Mouse (Mus musculus): Measurements from ENCODE around the gene Maml3. TPM values are rescaled to one million over a fixed set of nuclear protein-coding genes. Genes with fewer than 3 reads are reported as not detected.

The Maml3 gene
- total RNA-seq, 2 experiments from 2014 or later = 8.7 to 9.8 TPM

DNA sequence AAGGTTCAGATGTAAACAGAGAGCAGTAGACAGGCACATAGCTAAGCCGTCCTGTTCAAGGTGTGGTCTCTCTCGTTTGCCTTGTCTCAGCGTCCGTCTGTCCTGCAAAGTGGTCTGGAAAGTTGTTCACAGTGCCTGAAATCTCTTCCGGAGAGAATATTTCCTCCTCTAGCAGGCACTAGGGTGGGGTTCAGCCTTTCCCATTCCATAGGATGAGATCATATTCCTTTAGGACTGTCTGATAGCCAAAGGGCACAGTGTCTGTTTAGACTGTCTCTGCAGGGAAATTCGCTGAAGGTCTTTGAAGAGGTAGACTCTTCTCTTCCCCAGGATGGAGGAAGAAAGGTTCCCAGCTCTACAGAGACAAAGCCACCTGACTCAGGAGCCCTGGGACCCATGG, 255.4 kb downstream of the Maml3 start:
- TF ChIP-seq CTCF (conservative IDR thresholded peaks at IDR 0.05) = no peak

DNA sequence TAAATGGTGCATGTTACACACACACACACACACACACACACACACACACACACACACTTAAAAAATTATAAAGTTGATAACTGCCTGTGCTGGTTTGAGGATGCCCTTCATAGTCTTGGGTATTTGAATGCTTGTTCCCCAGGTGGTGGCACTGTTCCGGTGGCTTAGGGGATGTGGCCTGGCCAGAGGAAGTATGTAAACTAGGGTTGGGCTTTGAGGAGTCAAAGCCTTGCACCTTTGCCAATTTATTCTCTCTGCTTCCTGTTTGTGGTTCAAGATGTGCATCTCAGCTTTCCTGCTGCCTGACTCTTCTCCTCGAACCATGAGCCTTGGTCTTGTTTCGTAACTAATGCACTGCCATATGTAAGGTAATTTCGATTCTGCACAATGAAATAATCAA, 257.6 kb downstream of the Maml3 start:
- H3K27ac ChIP-seq = no peak overlapping the region
- no peak overlapping the region for H3K4me3 ChIP-seq
- DNase-seq (ENCODE audit: low spot score in 2 of 2) = no peak
- no peak for TF ChIP-seq CTCF (conservative IDR thresholded peaks at IDR 0.05)

More for the DNA sequence above, 255.4 kb downstream of the Maml3 start:
- no peak for DNase-seq (ENCODE audit: low spot score in 2 of 2)
- Histone ChIP-seq H3K4me3 (no peak overlapping the region), H3K27ac (no peak overlapping the region)

GRCm38 (mm10) chr3:51844255-51844654, 260.6 kb downstream of the Maml3 start:
- no peak overlapping the region for H3K4me3 ChIP-seq
- no peak for DNase-seq (ENCODE audit: low spot score in 2 of 2)
- no peak for TF ChIP-seq CTCF (conservative IDR thresholded peaks at IDR 0.05)
- H3K27ac ChIP-seq = no peak overlapping the region

DNA sequence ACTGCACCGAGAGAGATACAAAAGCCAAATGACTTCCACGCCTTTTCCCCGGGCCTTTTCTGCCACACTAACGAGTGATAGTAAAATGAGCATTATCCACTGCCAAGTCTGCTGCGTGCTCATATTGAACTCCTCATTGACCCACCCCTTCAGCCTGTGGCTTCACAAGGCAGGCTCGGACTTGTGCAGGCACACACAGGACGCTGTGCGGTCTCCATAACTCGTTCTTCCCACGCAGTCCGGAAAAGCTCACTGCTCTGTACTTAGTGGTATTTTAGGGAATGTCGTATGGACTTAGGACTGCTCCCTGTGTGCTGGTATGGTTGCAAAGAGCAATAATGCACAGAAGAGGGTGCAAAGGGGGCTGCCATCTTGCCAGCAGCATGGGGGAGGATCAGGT, 262.7 kb downstream of the Maml3 start:
- no peak for DNase-seq (ENCODE audit: low spot score in 2 of 2)
- Histone ChIP-seq H3K27ac (no peak overlapping the region), H3K4me3 (no peak overlapping the region)
- TF ChIP-seq CTCF (conservative IDR thresholded peaks at IDR 0.05) = no peak

- H3K4me3 ChIP-seq = no peak overlapping the region
- TF ChIP-seq CTCF (conservative IDR thresholded peaks at IDR 0.05) = no peak
- DNase-seq (ENCODE audit: low spot score in 2 of 2) = no peak
- H3K27ac ChIP-seq = no peak overlapping the region
Observed at GRCm38 (mm10) chr3:51841598-51841997, 263.3 kb downstream of the Maml3 start.

DNA sequence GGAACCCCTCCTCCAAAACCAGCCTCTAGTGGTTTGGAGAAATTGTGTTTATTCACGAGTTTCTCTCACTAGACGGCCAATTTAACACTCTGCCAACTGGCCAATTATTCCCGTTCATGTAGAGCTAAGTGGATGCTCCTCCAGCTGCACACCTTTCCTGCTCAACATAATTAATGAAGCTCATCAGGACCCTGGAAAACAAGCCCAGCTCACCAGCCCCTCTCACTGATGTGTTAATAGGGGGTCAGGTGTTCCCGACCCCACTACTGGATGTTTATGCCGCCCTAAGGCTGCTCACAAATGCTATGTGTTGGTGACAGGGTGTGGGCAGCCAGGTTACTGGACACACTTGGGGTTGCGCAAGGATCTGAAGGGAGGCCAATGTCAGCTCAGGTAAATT, 263.7 kb downstream of the Maml3 start:
- no peak overlapping the region for H3K27ac ChIP-seq
- TF ChIP-seq CTCF (conservative IDR thresholded peaks at IDR 0.05) = no peak
- no peak overlapping the region for H3K4me3 ChIP-seq
- DNase-seq (ENCODE audit: low spot score in 2 of 2) = no peak

DNA sequence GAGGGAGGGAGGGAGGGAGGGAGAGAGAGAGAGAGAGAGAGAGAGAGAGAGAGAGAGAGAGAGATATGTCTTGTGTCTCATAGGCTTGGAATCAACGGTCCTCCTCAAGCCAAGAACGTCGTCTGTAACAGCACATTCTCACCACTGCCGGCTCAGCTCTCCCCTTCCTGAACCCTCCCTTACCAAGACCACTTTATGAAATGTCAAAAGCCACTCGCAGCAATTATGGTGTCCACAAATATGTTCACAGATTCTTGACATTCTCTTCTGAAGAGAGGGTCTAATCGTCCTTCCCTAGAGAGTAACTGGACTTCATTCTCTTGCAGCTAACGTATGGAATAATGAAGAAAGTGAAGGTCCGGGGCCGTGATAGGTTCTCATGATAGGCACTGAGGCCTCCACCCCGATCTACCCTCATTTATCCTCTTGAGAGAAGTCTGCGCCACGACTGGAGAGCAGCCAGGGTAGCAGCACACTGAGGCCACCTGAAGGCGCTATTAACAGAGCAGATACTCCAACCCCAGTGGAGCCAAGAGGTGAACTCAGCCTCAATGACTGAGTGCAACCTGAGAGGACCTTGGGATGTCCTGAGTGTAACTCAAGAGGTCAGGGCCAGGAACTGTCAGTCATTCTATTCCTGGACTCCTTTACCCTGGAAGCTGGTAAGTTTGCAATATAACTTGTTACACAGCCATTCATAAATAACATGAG, 264.6 kb downstream of the Maml3 start:
- Histone ChIP-seq H3K4me3 (no peak overlapping the region), H3K27ac (no peak overlapping the region)
- no peak for DNase-seq (ENCODE audit: low spot score in 2 of 2)
- TF ChIP-seq CTCF (conservative IDR thresholded peaks at IDR 0.05) = no peak

DNA sequence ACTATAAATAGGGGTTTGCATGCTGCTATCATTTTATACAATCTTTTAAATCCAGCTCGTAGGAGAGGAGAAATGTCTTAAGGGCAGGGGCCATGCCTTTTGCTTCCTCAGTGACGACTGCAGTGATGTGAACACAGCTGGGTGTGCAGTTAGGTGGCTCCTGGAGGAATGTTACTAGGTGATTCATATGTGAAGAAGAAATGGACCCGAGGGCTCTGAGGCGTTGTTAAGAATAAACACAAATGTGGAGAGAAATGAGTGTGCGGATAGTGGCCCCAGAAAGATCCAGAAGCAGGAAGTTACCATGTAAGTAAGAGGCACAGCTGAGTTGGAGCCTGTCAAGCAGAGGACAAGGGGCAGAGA, 265.5 kb downstream of the Maml3 start:
- no peak overlapping the region for H3K27ac ChIP-seq
- H3K4me3 ChIP-seq = no peak overlapping the region
- TF ChIP-seq CTCF (conservative IDR thresholded peaks at IDR 0.05) = no peak
- DNase-seq (ENCODE audit: low spot score in 2 of 2) = no peak

- DNase-seq (ENCODE audit: low spot score in 2 of 2) = no peak
- Histone ChIP-seq H3K4me3 (no peak overlapping the region), H3K27ac (no peak overlapping the region)
- no peak for TF ChIP-seq CTCF (conservative IDR thresholded peaks at IDR 0.05)
Observed at GRCm38 (mm10) chr3:51838696-51839352, 266.1 kb downstream of the Maml3 start.

DNA sequence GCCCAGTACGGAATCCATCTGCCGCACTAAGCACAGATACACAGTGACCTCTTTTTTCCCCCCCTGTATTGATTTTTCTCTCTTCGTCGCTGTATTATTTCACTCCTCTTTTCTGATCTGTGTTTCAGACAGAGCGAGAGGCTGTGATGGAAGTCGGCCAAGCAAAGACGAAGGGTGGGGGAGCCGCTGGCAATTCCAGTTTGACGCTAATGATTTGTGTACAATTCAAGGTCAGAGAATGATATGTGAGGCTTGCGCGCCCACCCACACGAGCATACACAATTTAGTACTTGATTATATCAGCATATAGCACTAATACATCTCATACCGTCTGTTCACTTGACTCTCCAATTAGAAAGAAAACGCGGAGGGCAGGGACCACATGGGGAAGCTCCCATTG, 271.9 kb downstream of the Maml3 start:
- no peak for TF ChIP-seq CTCF (conservative IDR thresholded peaks at IDR 0.05)
- DNase-seq (ENCODE audit: low spot score in 2 of 2) = peak in 1 of 2 experiments; percentile 24
- Histone ChIP-seq H3K4me3 (peak overlapping the region; percentile 24; the same call in 1 of the 2 replicates), H3K27ac (peak overlapping the region; percentile 58)

DNA sequence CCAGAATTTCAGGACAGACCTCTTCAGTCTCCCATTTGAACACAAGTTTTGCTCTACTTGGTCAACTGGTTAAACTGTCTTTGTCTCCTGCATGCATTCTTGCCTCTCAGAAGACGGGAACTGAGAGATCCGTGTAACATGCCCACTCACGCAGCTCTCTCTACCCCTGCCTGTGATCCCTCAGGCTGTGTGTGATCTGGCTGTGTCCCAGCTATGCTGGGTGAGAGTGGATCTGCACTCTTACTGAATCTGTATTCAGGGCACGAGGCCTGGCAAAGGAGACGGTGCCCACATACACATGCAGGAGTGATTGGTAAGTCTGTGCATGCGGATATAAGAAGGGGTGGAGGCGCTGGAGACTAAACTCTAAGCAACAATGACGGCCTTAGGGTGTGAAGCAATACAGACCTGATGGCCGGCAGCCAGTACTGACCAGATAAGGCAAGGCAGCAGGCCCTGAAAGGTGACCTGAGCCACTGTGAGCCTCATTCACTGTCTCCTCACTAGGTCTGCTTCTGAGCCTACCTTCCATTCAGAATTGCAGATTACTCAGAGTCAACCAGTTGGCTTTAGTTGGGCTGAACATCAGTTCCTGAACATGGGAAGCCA, 274.0 kb downstream of the Maml3 start:
- TF ChIP-seq CTCF (conservative IDR thresholded peaks at IDR 0.05) = no peak
- Histone ChIP-seq H3K4me3 (no peak overlapping the region), H3K27ac (no peak overlapping the region)
- DNase-seq (ENCODE audit: low spot score in 2 of 2) = no peak

DNA sequence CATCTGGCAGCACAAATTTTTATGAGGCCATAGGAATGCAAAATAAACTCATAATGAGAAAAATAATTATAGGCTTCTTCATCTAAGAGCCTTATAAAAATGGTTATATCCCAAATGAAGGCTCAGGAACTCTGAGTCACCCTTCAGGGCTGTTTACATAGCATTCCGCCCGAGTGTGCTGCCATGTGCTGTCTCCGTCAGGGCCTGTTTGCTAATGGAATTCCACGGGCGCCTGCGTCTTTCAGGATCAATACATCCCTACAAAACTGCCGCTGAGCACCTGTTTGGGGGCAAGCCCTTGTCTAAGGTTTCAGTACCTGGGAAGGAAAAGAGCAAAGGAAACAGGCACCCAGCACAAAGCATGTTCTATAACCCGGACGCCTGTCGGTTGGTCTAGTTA, 279.3 kb downstream of the Maml3 start:
- DNase-seq (ENCODE audit: low spot score in 2 of 2) = no peak
- TF ChIP-seq CTCF (conservative IDR thresholded peaks at IDR 0.05) = no peak
- H3K27ac ChIP-seq = no peak overlapping the region
- H3K4me3 ChIP-seq = no peak overlapping the region

- Histone ChIP-seq H3K27ac (no peak overlapping the region), H3K4me3 (no peak overlapping the region)
- no peak for TF ChIP-seq CTCF (conservative IDR thresholded peaks at IDR 0.05)
- no peak for DNase-seq (ENCODE audit: low spot score in 2 of 2)
Observed at GRCm38 (mm10) chr3:51824506-51824905, 280.4 kb downstream of the Maml3 start.

DNA sequence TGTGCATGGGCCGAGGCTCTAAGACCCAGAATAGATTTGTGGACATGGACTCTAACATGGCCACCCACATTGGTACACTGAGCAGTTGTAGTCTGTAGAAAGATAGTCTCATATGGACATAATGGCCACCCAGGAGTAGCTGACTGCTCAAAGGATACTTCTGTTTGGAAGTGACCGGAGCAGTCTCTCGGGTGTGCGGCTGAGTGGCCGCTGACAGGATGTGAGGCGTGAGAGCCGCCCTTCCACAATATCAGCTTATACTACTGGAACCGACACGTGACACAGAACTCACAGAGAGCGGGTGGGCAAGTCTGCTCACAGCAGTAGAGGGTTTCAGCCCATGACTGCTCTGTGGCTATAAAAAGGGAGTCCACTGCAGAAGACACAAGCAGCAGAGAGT, 283.3 kb downstream of the Maml3 start:
- TF ChIP-seq CTCF (conservative IDR thresholded peaks at IDR 0.05) = no peak
- DNase-seq (ENCODE audit: low spot score in 2 of 2) = no peak
- Histone ChIP-seq H3K27ac (no peak overlapping the region), H3K4me3 (no peak overlapping the region)
